Mouse (Mus musculus) c-Kit-positive CD71-positive TER-119-negative erythroid progenitor cells, embryonic 14.5 days (primary cell): ENCODE data around the gene Pa2g4.

Experiments
- DNase-seq: peaks from one replicate; pipeline ENCODE4 v3.0.0-alpha.2; 2013; ENCODE audit warnings: low read depth

Gene Pa2g4

GRCm38 (mm10) chr10:128536266-128536940, 29.4 kb downstream of the Pa2g4 start:
- DNase-seq, result peak; percentile 97

- no peak for DNase-seq
Measured at GRCm38 (mm10) chr10:128535624-128536265, 30.0 kb downstream of the Pa2g4 start.

- no peak for DNase-seq
Measured at GRCm38 (mm10) chr10:128535206-128535605, 30.6 kb downstream of the Pa2g4 start.

GRCm38 (mm10) chr10:128526366-128527356, 39.1 kb downstream of the Pa2g4 start:
- DNase-seq, result no peak

GRCm38 (mm10) chr10:128525671-128526308, 40.0 kb downstream of the Pa2g4 start, which contains the start of gene Esyt1:
Esyt1 (minus strand) TSS chr10:128525871.
- DNase-seq, result peak; percentile 99

- no peak for DNase-seq
Measured at GRCm38 (mm10) chr10:128524732-128525662, 40.8 kb downstream of the Pa2g4 start.

- DNase-seq, result no peak
Measured at GRCm38 (mm10) chr10:128524111-128524731, 41.6 kb downstream of the Pa2g4 start.

GRCm38 (mm10) chr10:128522351-128522750, 43.4 kb downstream of the Pa2g4 start:
- no peak for DNase-seq

- DNase-seq, result no peak
Measured at GRCm38 (mm10) chr10:128520591-128520990, 45.2 kb downstream of the Pa2g4 start.

GRCm38 (mm10) chr10:128518833-128519232, 47.0 kb downstream of the Pa2g4 start:
- no peak for DNase-seq

GRCm38 (mm10) chr10:128516677-128517076, 49.1 kb downstream of the Pa2g4 start:
- DNase-seq, result no peak

- DNase-seq, result no peak
Measured at GRCm38 (mm10) chr10:128516029-128516428, 49.8 kb downstream of the Pa2g4 start.

- no peak for DNase-seq
Measured at GRCm38 (mm10) chr10:128515044-128515443, 50.7 kb downstream of the Pa2g4 start.

- no peak for DNase-seq
Measured at GRCm38 (mm10) chr10:128511761-128512160, 54.0 kb downstream of the Pa2g4 start.

GRCm38 (mm10) chr10:128511189-128511588, 54.6 kb downstream of the Pa2g4 start:
- DNase-seq, result no peak

GRCm38 (mm10) chr10:128510301-128510700, 55.5 kb downstream of the Pa2g4 start:
- no peak for DNase-seq

- no peak for DNase-seq
Measured at GRCm38 (mm10) chr10:128509831-128510230, 56.0 kb downstream of the Pa2g4 start.

- DNase-seq, result no peak
Measured at GRCm38 (mm10) chr10:128509203-128509602, 56.6 kb downstream of the Pa2g4 start.

- DNase-seq, result no peak
Measured at GRCm38 (mm10) chr10:128508260-128508659, 57.5 kb downstream of the Pa2g4 start.
